Mouse (Mus musculus) forelimb bud, embryonic 11.5 days (tissue): ENCODE results near the gene Clic4.
A peak's percentile ranks its signal among the peaks of the same experiment; 100 is the strongest.
"Not testable (repeated sequence)": the region's sequence is repeated elsewhere in the genome, so short reads cannot be mapped to it uniquely, and the experiment has no call there.

ENCODE experiments used
- DNase-seq: peaks from one replicate; pipeline ENCODE4 v3.0.0-alpha.2; 2012; ENCODE audit warnings: low read depth, low spot score

Clic4 gene

DNA sequence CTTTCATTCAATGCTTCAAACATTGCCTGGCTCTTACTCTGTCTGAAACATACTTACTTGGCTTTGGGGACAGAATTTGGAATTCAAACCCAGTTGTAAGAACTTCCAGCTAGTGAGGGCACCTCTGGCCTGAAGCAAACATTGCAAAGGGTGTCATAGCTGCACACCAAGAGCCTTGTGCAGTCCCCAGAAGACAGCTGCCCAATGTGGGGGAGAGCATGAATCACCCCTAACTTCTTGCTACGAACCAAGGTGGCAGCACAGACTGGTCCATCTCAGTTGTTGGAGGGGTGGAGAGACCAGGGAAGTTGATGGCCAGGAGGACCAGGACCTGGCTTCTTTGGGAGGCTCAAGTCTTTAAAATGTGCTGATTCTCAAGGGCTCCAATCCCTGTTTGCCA lies 81.4 kb downstream of the Clic4 start:
- no peak for DNase-seq

DNA sequence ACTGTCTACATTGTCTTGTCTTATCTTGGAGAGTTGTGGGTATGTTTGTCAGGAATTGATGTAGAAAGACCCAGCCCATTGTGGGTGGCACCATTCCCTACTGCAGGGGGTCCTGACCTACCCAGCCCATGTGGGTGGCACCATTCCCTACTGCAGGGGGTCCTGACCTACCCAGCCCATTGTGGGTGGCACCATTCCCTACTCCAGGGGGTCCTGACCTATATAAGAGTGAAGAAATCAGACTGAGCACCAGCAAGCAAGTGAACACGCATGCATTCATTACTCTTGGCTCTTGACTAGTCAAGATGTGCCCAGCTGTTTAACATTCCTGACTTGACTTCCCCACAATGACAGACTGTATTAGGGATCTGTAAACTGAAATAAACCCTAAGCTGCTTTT lies 82.2 kb downstream of the Clic4 start:
- no peak for DNase-seq

DNA sequence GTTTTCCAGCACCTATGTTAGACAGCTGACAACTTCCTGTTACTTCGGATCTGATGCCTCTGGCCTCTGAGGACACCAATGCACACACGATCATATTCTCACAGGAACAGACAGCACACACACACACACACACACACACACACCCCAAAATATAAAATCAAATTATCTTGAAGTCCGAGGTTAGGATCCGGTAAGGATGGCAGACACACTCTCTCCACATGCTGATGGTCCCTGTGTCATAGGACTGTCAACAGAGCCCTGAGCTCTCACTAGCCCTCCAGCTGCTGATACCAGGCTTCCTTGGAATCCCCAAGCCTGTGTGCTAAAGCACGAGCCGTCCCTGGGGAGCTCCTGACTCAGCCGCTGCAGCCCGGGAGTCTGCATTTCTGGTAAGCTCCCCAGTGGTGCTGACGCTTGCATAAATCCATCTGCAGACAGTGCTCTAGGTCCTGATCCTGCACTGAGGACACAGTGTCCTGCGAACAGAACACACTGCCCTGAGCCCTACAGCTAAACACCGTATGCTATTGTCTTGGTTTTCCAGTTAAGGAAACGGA lies 83.1 kb downstream of the Clic4 start:
- no peak for DNase-seq

DNA sequence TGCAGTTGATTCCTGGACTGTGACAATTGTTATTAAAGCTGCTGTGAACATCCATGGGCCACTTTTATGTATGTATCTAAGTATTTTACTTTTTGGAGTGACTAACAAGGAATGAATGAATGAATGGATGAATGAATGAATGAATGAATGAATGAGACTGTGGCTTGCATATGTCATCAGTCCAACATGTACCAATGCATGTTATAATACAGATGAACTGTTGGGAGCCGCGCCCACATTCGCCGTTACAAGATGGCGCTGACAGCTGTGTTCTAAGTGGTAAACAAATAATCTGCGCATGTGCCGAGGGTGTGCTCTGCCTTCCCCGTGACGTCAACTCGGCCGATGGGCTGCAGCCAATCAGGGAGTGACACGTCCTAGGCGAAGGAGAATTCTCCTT lies 88.3 kb downstream of the Clic4 start:
- not testable (repeated sequence) for DNase-seq

DNA sequence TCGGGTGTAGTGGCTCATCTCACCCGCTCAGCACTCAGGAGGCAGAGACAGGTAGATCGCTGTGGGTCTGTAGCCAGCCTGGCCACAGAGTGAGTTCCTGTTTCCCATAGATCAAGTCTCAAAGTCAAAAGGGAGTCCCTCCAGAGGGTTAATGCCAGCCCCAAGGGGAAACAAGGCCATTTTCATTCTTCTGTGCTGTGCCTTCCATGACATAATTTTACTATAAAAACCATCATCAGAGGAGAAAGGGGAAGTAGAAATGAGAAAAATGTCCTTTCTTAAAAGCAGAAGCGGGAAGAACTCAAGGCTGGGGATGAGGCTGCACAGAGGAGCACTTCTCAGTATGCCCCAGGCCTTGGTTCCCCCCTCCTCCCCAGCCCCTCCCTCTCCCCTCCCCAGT lies 90.8 kb downstream of the Clic4 start:
- DNase-seq = no peak

DNA sequence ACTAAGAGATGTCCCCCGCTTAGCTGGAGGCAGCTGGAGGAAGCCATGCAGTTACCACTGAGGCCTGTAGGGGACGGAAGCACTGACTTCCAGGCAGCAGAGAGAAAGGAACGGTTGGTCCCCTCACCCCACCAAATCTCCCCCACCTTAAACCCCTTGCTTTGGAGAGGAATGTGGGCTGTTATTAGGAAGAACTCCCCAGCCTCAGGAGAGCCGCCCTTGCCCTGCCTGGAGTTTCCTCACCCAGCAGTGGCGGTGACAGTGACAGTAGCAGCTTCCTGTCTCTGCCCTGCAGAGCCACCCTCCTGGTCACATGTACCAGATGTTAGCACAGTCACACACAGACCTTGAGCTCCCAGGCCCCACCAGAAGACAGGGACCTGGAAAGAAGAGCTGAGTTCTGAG lies 93.5 kb downstream of the Clic4 start:
- DNase-seq = no peak

DNA sequence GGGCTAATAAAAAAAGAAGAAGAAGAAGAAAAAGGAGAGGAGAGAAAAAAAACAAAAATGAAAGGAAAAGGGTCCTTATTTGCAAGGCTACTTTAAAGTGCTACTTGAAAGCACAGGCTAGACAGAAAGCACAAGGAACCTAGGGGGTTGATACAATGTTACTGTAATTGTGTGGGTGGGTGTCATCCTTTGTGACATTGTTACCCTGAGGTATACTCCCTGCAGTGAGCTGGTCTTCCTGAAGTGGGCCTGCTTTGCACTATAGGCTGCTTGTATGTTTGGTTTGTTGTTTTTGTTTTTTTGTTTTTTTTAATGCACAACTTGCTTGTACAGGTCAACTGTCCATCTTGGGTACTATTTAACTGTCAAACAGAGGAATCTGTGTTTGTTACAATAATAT lies 95.0 kb downstream of the Clic4 start:
- DNase-seq = no peak

DNA sequence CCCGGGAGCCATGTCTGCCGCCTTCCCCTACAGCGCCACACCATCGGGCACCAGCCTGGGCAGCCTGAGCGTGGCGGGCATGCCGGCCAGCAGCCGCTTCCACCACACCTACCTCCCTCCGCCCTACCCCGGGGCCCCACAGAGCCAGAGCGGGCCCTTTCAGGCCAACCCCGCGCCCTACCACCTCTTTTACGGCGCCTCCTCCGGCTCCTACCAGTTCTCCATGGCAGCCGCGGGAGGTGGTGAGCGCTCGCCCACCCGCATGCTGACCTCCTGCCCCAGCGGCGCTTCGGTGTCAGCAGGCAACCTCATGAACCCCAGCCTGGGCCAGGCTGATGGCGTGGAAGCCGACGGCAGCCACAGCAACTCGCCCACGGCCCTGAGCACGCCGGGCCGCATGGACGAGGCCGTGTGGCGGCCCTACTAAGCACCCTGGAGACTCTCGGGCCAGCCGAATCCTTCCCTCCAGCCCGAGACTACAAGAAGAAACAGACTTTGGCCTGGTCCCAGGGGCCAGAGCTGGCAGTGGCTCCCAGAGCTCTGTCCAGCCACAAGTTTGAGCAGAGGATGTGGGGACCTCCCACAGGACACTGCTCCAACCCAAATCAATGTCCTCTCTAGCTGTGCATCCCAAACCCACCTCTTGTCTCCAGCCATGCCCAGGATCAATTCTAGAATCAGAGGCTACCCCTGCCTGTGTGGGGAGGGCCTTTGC lies 97.1 kb downstream of the Clic4 start:
- DNase-seq = peak; percentile 26

DNA sequence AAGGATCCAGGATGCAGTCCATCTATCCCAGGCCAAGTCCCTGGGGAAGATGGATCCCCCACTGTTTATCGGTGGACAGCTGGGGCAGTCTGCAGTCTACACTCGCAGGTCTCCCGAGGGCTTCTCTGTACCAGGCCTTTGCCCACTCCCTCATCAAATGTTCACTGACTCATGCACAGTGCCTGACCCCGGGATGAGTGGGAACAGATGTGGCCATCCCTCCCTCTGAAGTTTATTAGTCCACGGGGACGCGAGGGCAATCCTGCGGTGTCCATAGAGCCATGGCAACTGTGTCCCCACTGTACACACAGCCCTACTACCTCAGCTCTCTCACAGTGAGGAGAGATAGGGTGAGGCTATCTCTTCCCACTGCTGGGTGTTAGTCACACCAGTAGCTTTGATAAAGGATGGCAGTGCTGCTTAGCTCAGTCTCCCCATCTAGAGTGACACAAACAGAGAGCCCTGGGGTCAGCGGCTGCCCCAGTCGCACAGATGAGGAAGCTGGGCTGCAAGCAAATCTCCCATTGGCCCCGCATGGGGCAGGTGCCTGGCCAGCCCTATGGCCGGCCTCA lies 101.2 kb downstream of the Clic4 start:
- DNase-seq = no peak

DNA sequence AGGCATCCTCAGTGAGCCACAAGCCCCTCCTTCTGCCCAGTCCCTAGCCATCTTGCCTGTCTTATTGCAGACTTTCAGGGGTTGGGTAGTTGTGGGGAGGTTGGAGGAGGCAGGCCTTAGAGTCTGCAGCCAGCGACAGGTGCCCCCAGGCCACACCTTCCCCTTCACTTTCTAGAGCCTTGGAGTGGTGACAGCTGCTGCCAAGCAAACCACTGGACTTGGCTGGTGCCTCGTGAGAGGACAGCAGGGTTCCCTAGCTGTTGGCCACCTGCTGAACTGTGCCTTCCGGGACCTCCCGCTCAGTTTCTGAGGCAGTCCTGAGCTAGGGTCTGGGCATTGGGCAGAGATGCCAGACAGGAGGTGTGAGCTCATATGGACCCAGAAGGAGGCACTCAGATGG lies 103.1 kb downstream of the Clic4 start:
- no peak for DNase-seq

DNA sequence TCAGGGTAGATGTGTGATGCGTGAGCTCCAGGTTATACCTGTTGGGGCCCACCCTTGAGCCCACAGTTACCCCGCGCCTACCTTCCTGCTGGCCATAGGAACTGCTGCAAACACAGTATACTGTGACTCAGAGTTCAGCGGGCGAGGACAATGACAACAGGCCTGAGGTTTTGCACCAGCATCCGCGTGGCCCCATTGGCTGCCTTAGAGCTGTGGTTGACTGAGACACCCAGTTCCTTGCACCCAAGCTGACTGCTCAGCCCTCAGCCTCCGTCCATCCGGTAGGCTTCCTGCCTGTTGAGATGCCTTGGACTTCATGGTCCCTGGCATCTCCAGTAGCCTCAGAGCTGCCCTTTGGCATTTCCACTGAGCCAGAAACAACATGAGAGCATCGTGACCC lies 103.5 kb downstream of the Clic4 start:
- no peak for DNase-seq

DNA sequence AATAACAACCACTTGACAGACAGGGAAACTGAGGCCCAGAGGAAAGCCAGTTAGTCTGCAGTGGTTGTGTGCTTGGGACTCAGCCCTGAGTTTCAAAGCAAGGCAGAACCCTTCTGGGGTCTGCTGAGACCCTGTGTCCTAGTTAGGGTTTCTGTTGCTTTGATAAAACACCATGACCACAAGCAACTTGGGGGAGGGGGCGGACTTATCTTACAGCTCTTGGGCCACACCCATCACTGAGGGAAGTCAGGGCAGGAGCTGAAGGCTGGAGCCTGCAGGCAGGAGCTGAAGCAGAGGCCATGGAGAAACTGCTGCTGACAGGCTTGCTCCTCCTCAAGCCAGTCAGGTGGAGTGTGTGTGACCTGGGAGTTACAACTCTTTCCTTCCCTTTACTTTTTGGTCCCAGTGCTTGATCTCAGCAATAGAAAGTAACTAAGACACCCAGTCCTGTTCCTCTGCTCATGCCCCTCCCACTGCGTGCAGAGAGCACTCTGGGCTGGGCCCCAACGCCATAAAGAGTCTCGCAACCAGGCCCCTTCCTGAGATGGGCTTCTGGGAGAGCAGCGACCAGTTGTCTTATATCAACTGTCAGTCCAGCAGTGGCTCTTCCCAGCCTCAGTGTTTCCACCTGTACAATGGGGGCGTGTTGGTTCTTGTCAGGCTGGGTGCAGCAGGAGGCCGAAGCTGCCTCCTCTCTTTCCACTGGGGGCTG lies 104.6 kb downstream of the Clic4 start:
- no peak for DNase-seq

DNA sequence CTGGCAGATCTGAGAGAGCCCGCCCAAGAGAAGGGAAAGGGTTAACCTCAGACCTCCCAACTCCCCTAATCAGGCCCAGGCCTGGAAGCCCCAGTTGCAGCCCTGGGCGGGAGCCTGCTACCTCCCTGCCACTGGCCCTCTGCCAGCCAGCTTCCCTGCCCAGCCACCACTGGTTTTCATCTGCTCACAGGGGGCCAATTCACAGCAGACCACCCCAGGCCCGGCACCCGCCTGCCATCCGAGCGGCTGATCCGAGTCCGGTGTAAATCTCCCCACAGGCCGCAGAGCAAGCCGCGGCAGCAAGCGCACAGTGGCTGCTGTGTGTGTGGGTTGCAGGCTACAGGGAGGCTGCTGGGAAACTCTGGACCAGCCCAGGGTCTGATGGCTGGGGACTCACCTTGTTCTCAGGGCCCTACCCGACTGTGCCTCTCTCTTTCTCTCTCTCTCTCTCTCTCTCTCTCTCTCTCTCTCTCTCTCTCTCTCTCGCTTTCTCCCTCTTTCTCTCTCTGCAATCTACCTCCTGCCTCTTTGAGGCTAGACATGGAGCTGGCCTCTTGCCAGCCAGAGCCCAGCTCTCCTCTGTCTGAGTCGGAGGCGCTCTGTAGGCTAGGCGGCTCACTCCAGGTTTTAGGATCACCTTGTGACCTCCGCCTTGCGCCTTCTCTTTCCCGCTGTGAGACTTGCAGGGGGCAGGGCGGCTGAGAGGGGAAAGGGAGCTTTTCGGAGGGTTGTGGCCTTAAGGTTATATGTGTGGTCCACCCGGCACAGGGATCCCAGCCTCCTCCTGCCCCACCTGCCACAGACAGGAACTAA lies 106.0 kb downstream of the Clic4 start:
- peak; percentile 82 for DNase-seq

DNA sequence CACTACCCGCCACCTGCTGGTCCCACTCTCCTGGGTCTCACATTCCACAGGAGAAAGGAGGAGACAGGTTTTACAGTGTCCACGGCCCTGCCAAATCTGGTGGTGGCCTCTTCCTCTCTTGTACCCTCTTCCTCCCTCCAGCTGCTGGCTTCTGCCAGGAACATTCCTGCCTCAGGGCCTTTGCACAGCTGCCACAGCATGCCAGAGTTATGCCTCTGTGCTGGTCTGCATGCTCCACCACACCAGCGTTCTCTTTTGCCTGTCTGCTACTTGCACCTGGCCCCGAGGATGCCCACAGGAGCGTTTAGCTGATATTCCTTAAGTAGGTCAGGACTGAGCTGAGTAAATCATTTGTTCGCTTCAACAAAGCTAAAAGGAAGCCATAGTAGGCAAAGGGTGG lies 106.9 kb downstream of the Clic4 start:
- DNase-seq = no peak
